Mouse (Mus musculus): ENCODE results near the gene Aar2. TPM values are rescaled to one million over a fixed set of nuclear protein-coding genes. Genes with fewer than 3 reads are reported as not detected.

Aar2 gene
- total and polyA plus RNA-seq, 3 experiments, result 18.4 to 26.1 (median 23.8) TPM

DNA sequence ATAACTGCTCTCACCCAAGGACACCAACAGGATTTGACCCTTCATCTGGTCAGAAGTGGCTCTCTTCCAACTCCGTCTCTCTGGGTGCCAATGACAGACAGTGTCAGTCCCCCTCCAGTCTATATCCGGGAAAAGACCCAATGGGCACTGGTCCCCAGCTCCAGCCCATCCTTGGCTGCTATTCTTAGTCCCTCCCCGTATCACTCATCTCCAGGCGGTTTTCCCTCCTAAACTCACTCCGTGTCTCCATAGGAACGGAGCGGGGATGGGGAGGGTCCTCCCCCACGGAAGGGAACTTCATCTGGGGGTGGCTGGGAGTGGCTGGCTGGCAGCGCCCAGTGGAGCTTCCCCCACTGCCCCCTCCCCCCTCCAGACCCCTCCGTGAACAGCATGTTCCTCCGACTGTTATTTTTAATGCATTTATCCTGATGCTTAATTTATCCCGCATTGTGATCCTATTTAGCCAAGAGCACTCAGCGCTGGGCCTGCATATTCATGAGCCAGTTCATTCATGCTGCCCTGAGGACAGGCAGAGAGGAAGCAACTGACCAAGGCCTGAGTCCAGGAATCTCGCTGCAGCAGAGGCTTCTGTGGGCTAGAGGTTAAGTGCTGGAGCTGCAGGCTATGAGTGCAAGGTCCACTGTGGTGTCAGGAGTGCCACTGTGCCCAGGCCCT, 37.5 kb downstream of the Aar2 start:
- in situ Hi-C loops (cut with MboI; ENCODE audit: low pct_ligation_motif_present, low pct_unique_long_range_greater_than_20kb, low sequenced_read_pairs) (loop anchor here (25.0 kb wide), 1 partner anchor 102 kb away; no protein-coding TSS in a partner anchor), dilution Hi-C loops (cut with MboI; ENCODE audit: extremely low pct_ligation_motif_present, extremely low pct_unique_long_range_greater_than_20kb, low sequenced_read_pairs) (no loop called here)
- Histone ChIP-seq H3K27me3 (replicated peaks) (peaks cover 58% of the 10 kb centered on the region), H3K9me3 (replicated peaks; ENCODE audit: low read length) (no peaks in the 10 kb centered on the region), H3K4me1 (ENCODE audit: control insufficient read depth in 1 of 2, insufficient read depth in 2 of 2) (no peaks in the 10 kb centered on the region), H3K79me2 (replicated peaks; ENCODE audit: control insufficient read depth, extremely low read depth, insufficient read depth, poor library complexity, severe bottlenecking) (no peaks in the 10 kb centered on the region), H3K9ac (ENCODE audit: insufficient read depth, low read depth) (no peak overlapping the region), H3K27ac (ENCODE audit: insufficient read depth, low read depth) (no peak overlapping the region), H3K36me3 (replicated peaks in 1 of 2; ENCODE audit: control insufficient read depth in 1 of 2, insufficient read depth in 1 of 2, low read length in 1 of 2) (no peaks in the 10 kb centered on the region), H3K4me3 (replicated peaks in 1 of 3; ENCODE audit: low read depth in 2 of 3, low read length in 2 of 3, poor library complexity in 1 of 3) (no peak overlapping the region), H3K4me2 (ENCODE audit: insufficient read depth, low read depth, poor library complexity, severe bottlenecking) (no peak overlapping the region)
- no peak for TF ChIP-seq SMC3 (IDR thresholded peaks at IDR 0.05; ENCODE audit: low read depth, low read length)
- TF ChIP-seq E2F4 (IDR thresholded peaks at IDR 0.05; ENCODE audit: insufficient replicate concordance, low read depth, low read length), result no peak
- no peak for TF ChIP-seq RCOR1 (conservative IDR thresholded peaks at IDR 0.05; ENCODE audit: low read depth, low read length)
- TF ChIP-seq NELFE (IDR thresholded peaks at IDR 0.05; ENCODE audit: low read depth, low read length), result no peak
- no peak for DNase-seq (ENCODE audit: extremely low read depth)

DNA sequence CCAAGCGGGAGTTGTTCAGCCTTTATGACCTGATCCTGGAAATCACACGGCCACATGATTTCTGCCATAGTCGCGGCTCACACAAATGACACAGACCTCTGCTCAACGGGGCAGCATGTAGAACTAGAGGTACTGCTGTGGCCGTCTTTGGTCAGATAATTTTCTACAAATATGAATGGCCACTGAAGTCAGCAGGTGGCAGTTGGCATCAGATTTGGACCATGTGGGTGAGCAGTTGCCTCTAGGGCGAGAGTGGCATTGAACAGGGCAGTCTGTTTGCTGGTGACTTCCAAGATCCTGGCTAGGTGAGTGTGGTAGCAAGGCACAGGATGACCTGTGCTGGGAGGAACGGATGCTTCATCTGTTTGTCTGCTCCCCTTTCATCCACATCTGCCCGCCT, 42.1 kb downstream of the Aar2 start:
- H3K4me1 ChIP-seq (ENCODE audit: control insufficient read depth in 1 of 2, insufficient read depth in 2 of 2), result peaks cover 0 to 2% of the 10 kb centered on the region in 2 experiments; a peak in 1 of 4 replicates
- no peak for DNase-seq (ENCODE audit: extremely low read depth)
- dilution Hi-C loops (cut with MboI; ENCODE audit: extremely low pct_ligation_motif_present, extremely low pct_unique_long_range_greater_than_20kb, low sequenced_read_pairs) (no loop called here), in situ Hi-C loops (cut with MboI; ENCODE audit: low pct_ligation_motif_present, low pct_unique_long_range_greater_than_20kb, low sequenced_read_pairs) (loop anchor here (25.0 kb wide), 1 partner anchor 98 kb away; no protein-coding TSS in a partner anchor)
- H3K4me3 ChIP-seq (replicated peaks in 1 of 3; ENCODE audit: low read depth in 2 of 3, low read length in 2 of 3, poor library complexity in 1 of 3), result no peak overlapping the region
- peaks cover 43% of the 10 kb centered on the region for H3K27me3 ChIP-seq (replicated peaks)
- no peaks in the 10 kb centered on the region for H3K9me3 ChIP-seq (replicated peaks; ENCODE audit: low read length)
- no peak overlapping the region for H3K27ac ChIP-seq (ENCODE audit: insufficient read depth, low read depth)
- H3K4me2 ChIP-seq (ENCODE audit: insufficient read depth, low read depth, poor library complexity, severe bottlenecking), result no peak overlapping the region
- TF ChIP-seq E2F4 (IDR thresholded peaks at IDR 0.05; ENCODE audit: insufficient replicate concordance, low read depth, low read length), result no peak
- TF ChIP-seq POLR2A (IDR thresholded peaks at IDR 0.05; ENCODE audit: low read depth, low read length), result no peak
- no peak for TF ChIP-seq CHD2 (IDR thresholded peaks at IDR 0.05; ENCODE audit: low read length)
- no peak for TF ChIP-seq SMC3 (IDR thresholded peaks at IDR 0.05; ENCODE audit: low read depth, low read length)
- no peak for TF ChIP-seq POLR2AphosphoS2 (IDR thresholded peaks at IDR 0.05; ENCODE audit: low read depth, low read length)
- no peak for TF ChIP-seq TBP (conservative IDR thresholded peaks at IDR 0.05; ENCODE audit: low read depth, low read length)
- no peak for TF ChIP-seq RCOR1 (conservative IDR thresholded peaks at IDR 0.05; ENCODE audit: low read depth, low read length)
- no peak for TF ChIP-seq MAZ (IDR thresholded peaks at IDR 0.05; ENCODE audit: low read depth, low read length)
- TF ChIP-seq KAT2A (IDR thresholded peaks at IDR 0.05; ENCODE audit: insufficient replicate concordance, low read length), result no peak
- no peak for TF ChIP-seq USF2 (conservative IDR thresholded peaks at IDR 0.05; ENCODE audit: low read depth, low read length)
- no peak for TF ChIP-seq MXI1 (IDR thresholded peaks at IDR 0.05; ENCODE audit: low read depth, low read length)
- TF ChIP-seq JUND (conservative IDR thresholded peaks at IDR 0.05; ENCODE audit: low read depth, low read length), result no peak
- TF ChIP-seq EP300 (IDR thresholded peaks at IDR 0.05; ENCODE audit: low read length), result no peak
- no peaks in the 10 kb centered on the region for H3K36me3 ChIP-seq (replicated peaks in 1 of 2; ENCODE audit: control insufficient read depth in 1 of 2, insufficient read depth in 1 of 2, low read length in 1 of 2)
- no peak overlapping the region for H3K9ac ChIP-seq (ENCODE audit: insufficient read depth, low read depth)
- no peaks in the 10 kb centered on the region for H3K79me2 ChIP-seq (replicated peaks; ENCODE audit: control insufficient read depth, extremely low read depth, insufficient read depth, poor library complexity, severe bottlenecking)
